Mouse (Mus musculus): ENCODE measurements around the gene Ghrl. TPM values are rescaled to one million over a fixed set of nuclear protein-coding genes. Genes with fewer than 3 reads are reported as not detected.

The Ghrl gene
- total RNA-seq, 2 experiments from 2014 or later = not detected

- DNase-seq (ENCODE audit: low spot score in 2 of 2) = no peak
Observed at GRCm38 (mm10) chr6:113669821-113670220, 49.9 kb downstream of the Ghrl start.

- no peak for DNase-seq (ENCODE audit: low spot score in 2 of 2)
Observed at GRCm38 (mm10) chr6:113668287-113669154, 51.2 kb downstream of the Ghrl start.

- no peak for DNase-seq (ENCODE audit: low spot score in 2 of 2)
Observed at GRCm38 (mm10) chr6:113667611-113668122, 52.0 kb downstream of the Ghrl start.

Small RNAs within 50 kb of the gene (microRNA-seq; reads per million reads assigned to microRNA genes)
- gene Mir7042 (ENCODE audit: borderline number of aligned reads in 2 of 2) = 0.61 to 0.95 reads per million in 2 experiments

Other genes with a start within 250 kb of the Ghrl start
- gene Il17rc, start 248.5 kb downstream of the Ghrl start, total RNA-seq (2021) = 10 to 100 TPM; 19.9 to 26.9 TPM
- 10 to 100 TPM; 53.7 to 55.8 TPM for gene Creld1, start 236.6 kb downstream of the Ghrl start, total RNA-seq (2021)
- gene Prrt3, start 217.9 kb downstream of the Ghrl start, total RNA-seq (2021) = under 1 TPM in 1 of 2 experiments, not detected in 1; 0.32 TPM
- gene Emc3, start 188.2 kb downstream of the Ghrl start, total RNA-seq (2021) = 100 to 1,000 TPM in 1 of 2 experiments, 10 to 100 TPM in 1; 89.8 to 107 TPM
- under 1 TPM; 0.19 to 0.43 TPM for gene Fancd2, start 188.2 kb downstream of the Ghrl start, total RNA-seq (2021)
- gene Fancd2os, start 119.2 kb downstream of the Ghrl start, total RNA-seq (2021) = not detected
- gene Brk1, start 115.1 kb downstream of the Ghrl start, total RNA-seq (2021) = 100 to 1,000 TPM; 150 to 205 TPM
- gene Vhl, start 95.9 kb downstream of the Ghrl start, total RNA-seq (2021) = 10 to 100 TPM; 20.9 to 21.4 TPM
- 10 to 100 TPM; 17.1 to 51.5 TPM for gene Irak2, start 81.4 kb downstream of the Ghrl start, total RNA-seq (2021)
- 10 to 100 TPM; 50.4 to 63.2 TPM for gene Tatdn2, start 22.8 kb downstream of the Ghrl start, total RNA-seq (2021)
- gene Sec13, start 20.9 kb upstream of the Ghrl start, total RNA-seq (2021) = 100 to 1,000 TPM; 111 to 113 TPM